21 mouse cellular contexts compared by ENCODE assay signal in genomic region chr13:51697897-51698296, GRCm38 (mm10). TPM values are rescaled to one million over a fixed set of nuclear protein-coding genes. Genes with fewer than 3 reads are reported as not detected.
DNase-seq lines count a peak whose midpoint lies in the region; ATAC-seq and TF ChIP-seq lines count a peak whose summit lies in the region.
"Had no signal": no experiment of that assay in that cellular context is flagged by ENCODE, and none has a peak within 500 bp of the region (broad histone marks: within the 10 kb centered on the region; RNA-seq: fewer than 3 reads in every experiment).

No protein-coding gene starts in this region.

- no peak for DNase-seq in heart, adult 9 months (ENCODE audit: low spot score in 2 of 2)
- DNase-seq in neural tube, embryonic 10.5 days (ENCODE audit: extremely low spot score, low spot score) = no peak
- DNase-seq in lung, postnatal 0 days (ENCODE audit: low spot score) = no peak
- DNase-seq: adrenal gland, adult 8-10 months; cerebellum, adult 9-10 months; kidney, postnatal 36 days; layer of hippocampus, adult 9-11 months; lung, adult 2 months; lung, postnatal 36 days; right cerebral cortex, adult 18-20 months; thymus, postnatal 25 days had no signal

- no peak overlapping the region for H3K4me3 ChIP-seq in heart, embryonic 13.5 days
- no peak overlapping the region for H3K4me3 ChIP-seq in neural tube, embryonic 12.5 days
- no peak overlapping the region for H3K4me3 ChIP-seq in liver, embryonic 16.5 days (ENCODE audit: low read depth, low read length)
- no peak overlapping the region for H3K4me3 ChIP-seq in lung, postnatal 0 days (ENCODE audit: low read depth, low read length)
- no peak overlapping the region for H3K4me3 ChIP-seq in intestine, postnatal 0 days (ENCODE audit: low read depth, low read length)
- H3K4me3 ChIP-seq: embryonic facial prominence, embryonic 12.5 days; hindbrain, embryonic 13.5 days; midbrain, embryonic 10.5 days; neural tube, embryonic 13.5 days had no signal

- TF ChIP-seq CTCF in lung, postnatal 0 days (IDR thresholded peaks at IDR 0.05) = no peak
- TF ChIP-seq CTCF in intestine, postnatal 0 days (IDR thresholded peaks at IDR 0.05; ENCODE audit: low read depth) = no peak

- H3K36me3 ChIP-seq in heart, embryonic 13.5 days = peaks cover 21% of the 10 kb centered on the region
- H3K36me3 ChIP-seq in neural tube, embryonic 12.5 days = peaks cover 11% of the 10 kb centered on the region; the same call in 1 of the 2 replicates
- H3K36me3 ChIP-seq in liver, embryonic 16.5 days (ENCODE audit: control insufficient read depth, insufficient read depth) = no peaks in the 10 kb centered on the region
- no peaks in the 10 kb centered on the region for H3K36me3 ChIP-seq in lung, postnatal 0 days (ENCODE audit: insufficient read depth, low read length)
- H3K36me3 ChIP-seq in intestine, postnatal 0 days (ENCODE audit: control insufficient read depth, insufficient read depth) = peaks cover 10% of the 10 kb centered on the region; the same call in 1 of the 2 replicates

- no peak overlapping the region for H3K4me2 ChIP-seq in heart, embryonic 13.5 days
- no peak overlapping the region for H3K4me2 ChIP-seq in neural tube, embryonic 12.5 days (replicated peaks)
- H3K4me2 ChIP-seq in liver, embryonic 16.5 days (ENCODE audit: low read depth, low read length) = no peak overlapping the region
- H3K4me2 ChIP-seq in lung, postnatal 0 days (replicated peaks; ENCODE audit: low read depth, low read length) = no peak overlapping the region
- no peak overlapping the region for H3K4me2 ChIP-seq in intestine, postnatal 0 days (replicated peaks; ENCODE audit: low read depth)
- H3K4me2 ChIP-seq: embryonic facial prominence, embryonic 12.5 days; heart, embryonic 11.5 days; hindbrain, embryonic 13.5 days; neural tube, embryonic 13.5 days had no signal

- H3K9ac ChIP-seq in heart, embryonic 13.5 days = 0 out of 2 replicates have a peak overlapping the region, but pooled peaks have one; percentile 30
- H3K9ac ChIP-seq in neural tube, embryonic 12.5 days = 0 out of 2 replicates have a peak overlapping the region, but pooled peaks have one; percentile 13
- H3K9ac ChIP-seq in liver, embryonic 16.5 days (ENCODE audit: low read depth, low read length) = no peak overlapping the region
- H3K9ac ChIP-seq in lung, postnatal 0 days (replicated peaks; ENCODE audit: low read depth) = no peak overlapping the region
- H3K9ac ChIP-seq in intestine, postnatal 0 days (ENCODE audit: low read depth, low read length) = no peak overlapping the region
- H3K9ac ChIP-seq: embryonic facial prominence, embryonic 12.5 days; hindbrain, embryonic 13.5 days; neural tube, embryonic 13.5 days had no signal

- H3K27me3 ChIP-seq in heart, embryonic 13.5 days (replicated peaks) = no peaks in the 10 kb centered on the region
- H3K27me3 ChIP-seq in neural tube, embryonic 12.5 days (replicated peaks) = no peaks in the 10 kb centered on the region
- H3K27me3 ChIP-seq in liver, embryonic 16.5 days (ENCODE audit: control insufficient read depth, insufficient read depth, low read depth, low read length) = no peaks in the 10 kb centered on the region
- H3K27me3 ChIP-seq in lung, postnatal 0 days (replicated peaks; ENCODE audit: insufficient read depth, low read length) = no peaks in the 10 kb centered on the region
- no peaks in the 10 kb centered on the region for H3K27me3 ChIP-seq in intestine, postnatal 0 days (replicated peaks; ENCODE audit: control insufficient read depth, insufficient read depth, low read length)
- H3K27me3 ChIP-seq: embryonic facial prominence, embryonic 12.5 days; hindbrain, embryonic 13.5 days; neural tube, embryonic 13.5 days had no signal

- 43% methylated on average over 4 of the region's 4 CpGs for WGBS in heart, embryonic 13.5 days
- WGBS in neural tube, embryonic 12.5 days = 66% methylated on average over 4 of the region's 4 CpGs
- WGBS in liver, embryonic 16.5 days (ENCODE audit: insufficient replicate concordance) = 43% methylated on average over 4 of the region's 4 CpGs
- 59% methylated on average over 4 of the region's 4 CpGs for WGBS in lung, postnatal 0 days
- 62% methylated on average over 4 of the region's 4 CpGs for WGBS in intestine, postnatal 0 days

- no peak for ATAC-seq in heart, embryonic 13.5 days (ENCODE audit: extremely low read depth, insufficient number of reproducible peaks, low FRiP score, low TSS enrichment)
- ATAC-seq in neural tube, embryonic 12.5 days (ENCODE audit: low FRiP score, low read depth) = no peak
- ATAC-seq in liver, embryonic 16.5 days (ENCODE audit: low read depth) = peak; percentile 54; the same call in 1 of the 2 replicates
- no peak for ATAC-seq in lung, postnatal 0 days
- ATAC-seq in intestine, postnatal 0 days = no peak
- ATAC-seq: forebrain, embryonic 16.5 days had no signal

- H3K9me3 ChIP-seq in heart, embryonic 13.5 days = no peaks in the 10 kb centered on the region
- H3K9me3 ChIP-seq in neural tube, embryonic 12.5 days = no peaks in the 10 kb centered on the region
- no peaks in the 10 kb centered on the region for H3K9me3 ChIP-seq in liver, embryonic 16.5 days (replicated peaks; ENCODE audit: control insufficient read depth, low read length)
- H3K9me3 ChIP-seq in lung, postnatal 0 days (ENCODE audit: low read length) = no peaks in the 10 kb centered on the region
- no peaks in the 10 kb centered on the region for H3K9me3 ChIP-seq in intestine, postnatal 0 days (ENCODE audit: control insufficient read depth)
- H3K9me3 ChIP-seq: embryonic facial prominence, embryonic 12.5 days; hindbrain, embryonic 13.5 days; midbrain, embryonic 10.5 days; neural tube, embryonic 13.5 days had no signal

- H3K27ac ChIP-seq in heart, embryonic 13.5 days (replicated peaks) = peak overlapping the region; percentile 54
- H3K27ac ChIP-seq in neural tube, embryonic 12.5 days = no peak overlapping the region
- no peak overlapping the region for H3K27ac ChIP-seq in liver, embryonic 16.5 days (ENCODE audit: low read length)
- no peak overlapping the region for H3K27ac ChIP-seq in lung, postnatal 0 days (ENCODE audit: low read length)
- no peak overlapping the region for H3K27ac ChIP-seq in intestine, postnatal 0 days (ENCODE audit: low read depth, low read length)
- H3K27ac ChIP-seq: embryonic facial prominence, embryonic 12.5 days; hindbrain, embryonic 13.5 days; midbrain, embryonic 10.5 days; neural tube, embryonic 13.5 days had no signal

- peaks cover 16% of the 10 kb centered on the region for H3K4me1 ChIP-seq in heart, embryonic 13.5 days
- no peaks in the 10 kb centered on the region for H3K4me1 ChIP-seq in neural tube, embryonic 12.5 days
- H3K4me1 ChIP-seq in liver, embryonic 16.5 days (ENCODE audit: control insufficient read depth, low read depth, low read length) = peaks cover 18% of the 10 kb centered on the region
- no peaks in the 10 kb centered on the region for H3K4me1 ChIP-seq in lung, postnatal 0 days (ENCODE audit: insufficient read depth, low read depth, low read length)
- no peaks in the 10 kb centered on the region for H3K4me1 ChIP-seq in intestine, postnatal 0 days (replicated peaks; ENCODE audit: control insufficient read depth, insufficient read depth, low read length)
- H3K4me1 ChIP-seq: embryonic facial prominence, embryonic 12.5 days; hindbrain, embryonic 13.5 days; midbrain, embryonic 10.5 days; neural tube, embryonic 13.5 days had no signal

- no peak for TF ChIP-seq EP300 in lung, postnatal 0 days (IDR thresholded peaks at IDR 0.05)

RNA-seq across cellular contexts. Expression of gene Secisbp2, which starts 46.4 kb away (rescaled TPM):
- polyA plus RNA-seq in heart, embryonic 13.5 days (2015; fragmentation: Nextera tagmentation; extraction: Ambion mirVana) = 22.9 and 24.7 TPM in 2 replicates
- polyA plus RNA-seq in neural tube, embryonic 12.5 days (2016; fragmentation: Nextera tagmentation; extraction: Ambion mirVana) = 25.9 and 33.3 TPM in 2 replicates
- 11.6 and 13.6 TPM in 2 replicates for polyA plus RNA-seq in liver, embryonic 16.5 days (2015; fragmentation: Nextera tagmentation; extraction: Ambion mirVana)
- 27.2 and 28.9 TPM in 2 replicates for polyA plus RNA-seq in lung, postnatal 0 days (2015; fragmentation: Nextera tagmentation; extraction: Ambion mirVana)
- polyA plus RNA-seq in intestine, postnatal 0 days (2015; fragmentation: Nextera tagmentation; extraction: Ambion mirVana) = 20.2 and 26.1 TPM in 2 replicates

RNA-seq across cellular contexts. Expression of gene Cks2, which starts 52.9 kb away (rescaled TPM):
- polyA plus RNA-seq in heart, embryonic 13.5 days (2015; fragmentation: Nextera tagmentation; extraction: Ambion mirVana) = 272 and 303 TPM in 2 replicates
- polyA plus RNA-seq in neural tube, embryonic 12.5 days (2016; fragmentation: Nextera tagmentation; extraction: Ambion mirVana) = 177 and 181 TPM in 2 replicates
- 330 and 390 TPM in 2 replicates for polyA plus RNA-seq in liver, embryonic 16.5 days (2015; fragmentation: Nextera tagmentation; extraction: Ambion mirVana)
- 34.2 and 41.6 TPM in 2 replicates for polyA plus RNA-seq in lung, postnatal 0 days (2015; fragmentation: Nextera tagmentation; extraction: Ambion mirVana)
- polyA plus RNA-seq in intestine, postnatal 0 days (2015; fragmentation: Nextera tagmentation; extraction: Ambion mirVana) = 109 and 119 TPM in 2 replicates

Comparison
In these comparisons a context has a peak if more than half of its experiments do, and no peak if none do; other contexts are left out.
1. H3K9ac ChIP-seq: peak in heart, embryonic 13.5 days (single experiment) and neural tube, embryonic 12.5 days (single experiment); none in liver, embryonic 16.5 days (single experiment), lung, postnatal 0 days (single experiment) and intestine, postnatal 0 days (single experiment).